Mouse (Mus musculus) testis, adult 2 months (tissue): ENCODE results near the gene Rab11fip5. TPM values are rescaled to one million over a fixed set of nuclear protein-coding genes. Genes with fewer than 3 reads are reported as not detected.
A peak's percentile ranks its signal among the peaks of the same experiment; 100 is the strongest.

Source experiments
- H3K27ac ChIP-seq: fragments of 200-500 bp; 2 replicates; pipeline ENCODE4 v1.5.1; 2012; ENCODE audit warnings: low read depth, low read length; ENCODE audit not compliant: control insufficient read depth, insufficient read depth
- H3K27me3 ChIP-seq: fragments of 200-500 bp; 2 replicates; pipeline ENCODE4 v1.6.1; 2012; ENCODE audit warnings: mild to moderate bottlenecking, low read length, moderate library complexity; ENCODE audit not compliant: control insufficient read depth, insufficient read depth
- H3K36me3 ChIP-seq: fragments of 200-500 bp; 2 replicates; pipeline ENCODE4 v1.6.1; 2012; ENCODE audit warnings: mild to moderate bottlenecking, low read length; ENCODE audit not compliant: control insufficient read depth, insufficient read depth
- H3K4me1 ChIP-seq: fragments of 200-500 bp; 2 replicates; pipeline ENCODE4 v1.6.1; 2012; ENCODE audit warnings: low read length; ENCODE audit not compliant: control insufficient read depth, insufficient read depth
- H3K4me3 ChIP-seq: fragments of 200-500 bp; 2 replicates; pipeline ENCODE4 v1.5.1; 2012; ENCODE audit warnings: low read depth, mild to moderate bottlenecking, low read length, moderate library complexity, mixed read lengths; ENCODE audit not compliant: control insufficient read depth
- CTCF ChIP-seq: fragments of 200-500 bp; IDR thresholded peaks from 2 replicates; pipeline ENCODE4 v1.5.1; 2012; ENCODE audit warnings: low read depth, mild to moderate bottlenecking, inconsistent platforms, low read length, moderate library complexity; ENCODE audit not compliant: control insufficient read depth, insufficient read depth, insufficient replicate concordance
- POLR2A ChIP-seq: fragments of 200-500 bp; IDR thresholded peaks from 2 replicates; pipeline ENCODE4 v1.6.1; 2012; ENCODE audit warnings: low read depth, mild to moderate bottlenecking, inconsistent platforms, low read length, moderate library complexity; ENCODE audit not compliant: control insufficient read depth
- polyA plus RNA-seq: library from polyadenylated mRNA; depleted of rRNA; stranded (reverse); fragments of >200 nt; gene quantifications from 2 replicates; pipeline ENCODE4 v1.2.3, GENCODE M21; 2012; rRNA removed

Gene Rab11fip5
- 160 and 184 TPM in 2 replicates for polyA plus RNA-seq

DNA sequence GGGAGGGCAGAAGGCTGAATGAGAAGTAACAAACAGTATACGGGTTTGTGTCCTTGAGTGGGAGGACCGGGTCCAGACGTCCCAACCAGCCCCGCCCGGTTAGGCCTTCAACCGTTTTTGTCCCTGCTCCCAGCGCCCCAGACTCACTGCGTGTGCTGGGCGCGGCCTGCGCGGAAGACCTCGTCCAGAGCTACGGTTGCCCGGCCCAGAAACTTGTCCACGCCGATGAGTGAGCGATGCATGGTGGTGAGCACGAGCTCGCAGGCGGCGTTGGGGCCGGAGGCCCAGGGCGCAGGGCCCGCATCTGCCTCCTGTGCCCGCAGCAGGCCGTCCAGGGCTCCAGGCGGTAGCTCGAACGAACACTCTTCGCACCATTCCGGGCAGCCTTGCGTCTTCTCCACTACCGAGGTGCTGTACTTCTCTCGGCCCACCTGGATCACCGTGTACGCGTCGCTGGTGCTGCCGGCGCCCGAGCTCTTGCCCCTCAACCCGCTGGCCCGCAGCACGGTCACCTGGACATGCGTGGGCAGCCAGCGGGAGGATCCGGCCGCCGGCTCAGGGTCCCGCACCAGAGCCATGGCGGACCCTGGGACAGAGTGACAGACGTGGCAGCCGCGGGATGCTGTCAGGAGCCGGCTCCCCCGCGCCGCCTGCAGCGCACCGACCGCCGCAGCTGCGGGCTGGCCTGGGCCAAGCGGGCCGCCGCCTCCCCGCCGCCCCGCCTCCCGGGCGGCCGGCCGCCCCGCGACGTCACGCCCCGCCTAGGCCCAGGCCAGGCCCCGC lies at the start of gene Rab11fip5:
TSS of gene Rab11fip5 (minus strand) at position 684 of the 783 bp plus-strand sequence.
- peaks cover 26% of the 10 kb centered on the region for H3K4me1 ChIP-seq
- H3K36me3 ChIP-seq: no peaks in the 10 kb centered on the region
- H3K27me3 ChIP-seq: no peaks in the 10 kb centered on the region
- H3K4me3 ChIP-seq: peak within 1 kb of the TSS; percentile 90
- peak within 1 kb of the TSS; percentile 84 for H3K27ac ChIP-seq
- no peak for TF ChIP-seq CTCF
- no peak; the same call in none of the 2 replicates for TF ChIP-seq POLR2A

DNA sequence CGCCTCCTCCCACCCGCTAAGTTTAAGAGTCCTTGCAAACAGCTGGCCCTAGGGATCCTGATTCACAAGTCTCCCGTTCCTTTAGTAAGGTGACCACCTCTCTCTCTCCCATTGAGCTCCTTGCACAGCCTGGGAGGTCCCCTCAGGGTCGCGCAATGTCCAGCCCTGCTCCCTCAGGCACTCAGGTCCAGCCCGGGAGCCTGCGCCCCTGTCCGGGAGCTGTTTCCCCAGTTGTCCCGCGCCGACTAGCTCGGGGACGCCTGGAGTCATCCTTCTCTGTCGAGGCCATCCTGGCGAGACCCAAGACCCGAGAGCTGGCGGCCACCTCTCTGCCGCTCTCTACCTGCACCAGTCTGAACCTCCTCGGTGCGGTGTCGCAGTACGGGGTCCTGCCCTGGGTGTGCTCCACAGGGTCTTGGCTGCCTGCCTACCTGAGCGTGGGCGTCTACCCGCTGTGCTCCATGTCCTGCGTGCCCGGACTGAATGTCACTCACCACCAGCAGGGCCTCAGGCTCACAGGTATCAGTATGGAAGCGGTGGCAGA lies 49.5 kb upstream of the Rab11fip5 start, which contains the start of gene Noto:
TSS of gene Noto (plus strand) at position 51 of the 544 bp plus-strand sequence.
- Histone ChIP-seq H3K27ac (no peak within 1 kb of the TSS), H3K36me3 (no peaks in the 10 kb centered on the region), H3K4me1 (no peaks in the 10 kb centered on the region), H3K27me3 (no peaks in the 10 kb centered on the region), H3K4me3 (no peak within 1 kb of the TSS)
- TF ChIP-seq CTCF (no peak), POLR2A (no peak)

DNA sequence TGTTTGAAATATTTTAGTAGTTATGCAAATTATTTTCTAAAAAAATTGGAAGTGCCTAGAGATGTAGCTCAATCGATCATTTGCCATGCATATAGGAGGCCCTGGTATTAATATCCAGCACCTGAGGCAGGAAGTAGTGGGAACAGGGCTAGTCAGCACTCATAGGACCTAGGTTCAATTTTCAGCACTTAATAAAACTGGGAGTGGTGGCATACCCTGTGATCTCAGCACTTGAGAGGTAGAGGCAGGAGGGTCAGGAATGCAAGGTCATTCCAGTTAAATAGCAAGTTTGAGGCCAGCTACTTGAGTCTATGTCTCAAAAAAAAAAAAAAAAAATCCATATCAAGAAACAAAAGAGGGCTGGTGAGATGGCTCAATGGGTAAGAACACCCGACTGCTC lies 44.7 kb upstream of the Rab11fip5 start:
- Histone ChIP-seq H3K36me3 (no peaks in the 10 kb centered on the region), H3K27me3 (no peaks in the 10 kb centered on the region), H3K4me1 (no peaks in the 10 kb centered on the region), H3K27ac (no peak overlapping the region), H3K4me3 (no peak overlapping the region)
- TF ChIP-seq POLR2A (no peak), CTCF (no peak)

GRCm38 (mm10) chr6:85415829-85416228 lies 41.4 kb upstream of the Rab11fip5 start:
- H3K27ac ChIP-seq: no peak overlapping the region

GRCm38 (mm10) chr6:85410771-85411273 lies 36.4 kb upstream of the Rab11fip5 start:
- TF ChIP-seq POLR2A (no peak), CTCF (peak; percentile 52)
- no peak overlapping the region for H3K4me3 ChIP-seq
- H3K36me3 ChIP-seq: no peaks in the 10 kb centered on the region
- peaks cover 12% of the 10 kb centered on the region for H3K4me1 ChIP-seq
- H3K27ac ChIP-seq: no peak overlapping the region
- H3K27me3 ChIP-seq: no peaks in the 10 kb centered on the region

More at GRCm38 (mm10) chr6:85415829-85416228, 41.4 kb upstream of the Rab11fip5 start:
- H3K4me1 ChIP-seq: no peaks in the 10 kb centered on the region
- no peak overlapping the region for H3K4me3 ChIP-seq
- TF ChIP-seq POLR2A (no peak), CTCF (no peak)
- no peaks in the 10 kb centered on the region for H3K27me3 ChIP-seq
- no peaks in the 10 kb centered on the region for H3K36me3 ChIP-seq

- no peak for TF ChIP-seq POLR2A
- no peak for TF ChIP-seq CTCF
These were observed 34.6 kb upstream of the Rab11fip5 start for GRCm38 (mm10) chr6:85409003-85409402.

GRCm38 (mm10) chr6:85403039-85403438 lies 28.6 kb upstream of the Rab11fip5 start:
- Histone ChIP-seq H3K27me3 (no peaks in the 10 kb centered on the region), H3K4me1 (peaks cover 3% of the 10 kb centered on the region), H3K27ac (no peak overlapping the region), H3K4me3 (no peak overlapping the region), H3K36me3 (no peaks in the 10 kb centered on the region)
- TF ChIP-seq CTCF (no peak), POLR2A (no peak)

More at GRCm38 (mm10) chr6:85409003-85409402, 34.6 kb upstream of the Rab11fip5 start:
- Histone ChIP-seq H3K27me3 (no peaks in the 10 kb centered on the region), H3K36me3 (no peaks in the 10 kb centered on the region), H3K4me1 (peaks cover 12% of the 10 kb centered on the region), H3K4me3 (no peak overlapping the region), H3K27ac (no peak overlapping the region)
